Mouse (Mus musculus): ENCODE measurements around the gene Hoxb3. TPM values are rescaled to one million over a fixed set of nuclear protein-coding genes. Genes with fewer than 3 reads are reported as not detected.

Hoxb3 gene
- polyA plus RNA-seq, 1 experiment from 2014 or later, result 12.6 TPM

GRCm38 (mm10) chr11:96306183-96306907, 16.8 kb upstream of the Hoxb3 start:
- WGBS, result 7% methylated on average over 7 of the region's 7 CpGs
- peak overlapping the region; percentile 83 for H3K9ac ChIP-seq (replicated peaks)
- no peaks in the 10 kb centered on the region for H3K27me3 ChIP-seq (replicated peaks)
- H3K4me3 ChIP-seq (replicated peaks), result peak overlapping the region; percentile 60
- H3K9me3 ChIP-seq (replicated peaks), result no peaks in the 10 kb centered on the region
- peak overlapping the region; percentile 87 for H3K4me2 ChIP-seq
- H3K27ac ChIP-seq (replicated peaks), result peak overlapping the region; percentile 99
- peaks cover 91% of the 10 kb centered on the region for H3K4me1 ChIP-seq
- H3K36me3 ChIP-seq, result no peaks in the 10 kb centered on the region
- ATAC-seq (ENCODE audit: low FRiP score), result no peak

GRCm38 (mm10) chr11:96306908-96307269, 16.2 kb upstream of the Hoxb3 start:
- ATAC-seq (ENCODE audit: low FRiP score), result peak; percentile 45
- no peaks in the 10 kb centered on the region for H3K27me3 ChIP-seq (replicated peaks)
- H3K9me3 ChIP-seq (replicated peaks), result no peaks in the 10 kb centered on the region
- no peaks in the 10 kb centered on the region for H3K36me3 ChIP-seq
- WGBS, result 6% methylated on average over 13 of the region's 13 CpGs
- peak overlapping the region; percentile 87 for H3K4me2 ChIP-seq
- peaks cover 91% of the 10 kb centered on the region for H3K4me1 ChIP-seq
- H3K4me3 ChIP-seq (replicated peaks), result peak overlapping the region; percentile 60
- peak overlapping the region; percentile 99 for H3K27ac ChIP-seq (replicated peaks)
- peak overlapping the region; percentile 83 for H3K9ac ChIP-seq (replicated peaks)

- H3K27me3 ChIP-seq (replicated peaks), result no peaks in the 10 kb centered on the region
- no peaks in the 10 kb centered on the region for H3K36me3 ChIP-seq
- 2% methylated on average over 4 of the region's 4 CpGs for WGBS
- peak overlapping the region; percentile 60 for H3K4me3 ChIP-seq (replicated peaks)
- peak overlapping the region; percentile 83 for H3K9ac ChIP-seq (replicated peaks)
- no peaks in the 10 kb centered on the region for H3K9me3 ChIP-seq (replicated peaks)
- peak overlapping the region; percentile 87 for H3K4me2 ChIP-seq
- H3K27ac ChIP-seq (replicated peaks), result peak overlapping the region; percentile 99
- no peak for ATAC-seq (ENCODE audit: low FRiP score)
- peaks cover 95% of the 10 kb centered on the region for H3K4me1 ChIP-seq
Observed at GRCm38 (mm10) chr11:96308763-96309162, 14.4 kb upstream of the Hoxb3 start.

- Histone ChIP-seq H3K4me2 (peak overlapping the region; percentile 87), H3K9me3 (replicated peaks) (no peaks in the 10 kb centered on the region), H3K4me1 (peaks cover 97% of the 10 kb centered on the region), H3K36me3 (no peaks in the 10 kb centered on the region), H3K4me3 (replicated peaks) (peak overlapping the region; percentile 60), H3K27ac (replicated peaks) (peak overlapping the region; percentile 99), H3K27me3 (replicated peaks) (no peaks in the 10 kb centered on the region), H3K9ac (replicated peaks) (peak overlapping the region; percentile 83)
- WGBS, result 2% methylated on average over 4 of the region's 4 CpGs
- no peak for ATAC-seq (ENCODE audit: low FRiP score)
Observed at GRCm38 (mm10) chr11:96309288-96309687, 13.8 kb upstream of the Hoxb3 start.

- H3K9ac ChIP-seq (replicated peaks), result peak overlapping the region; percentile 83
- H3K4me1 ChIP-seq, result peaks cover 100% of the 10 kb centered on the region
- 5% methylated on average over 20 of the region's 20 CpGs for WGBS
- peak overlapping the region; percentile 87 for H3K4me2 ChIP-seq
- peak overlapping the region; percentile 60 for H3K4me3 ChIP-seq (replicated peaks)
- H3K36me3 ChIP-seq, result no peaks in the 10 kb centered on the region
- peak overlapping the region; percentile 99 for H3K27ac ChIP-seq (replicated peaks)
- H3K27me3 ChIP-seq (replicated peaks), result no peaks in the 10 kb centered on the region
- ATAC-seq (ENCODE audit: low FRiP score), result no peak
- H3K9me3 ChIP-seq (replicated peaks), result no peaks in the 10 kb centered on the region
Observed at GRCm38 (mm10) chr11:96310183-96310938, 12.8 kb upstream of the Hoxb3 start.

GRCm38 (mm10) chr11:96311097-96311496, 12.0 kb upstream of the Hoxb3 start:
- ATAC-seq (ENCODE audit: low FRiP score), result no peak
- Histone ChIP-seq H3K4me2 (peak overlapping the region; percentile 87), H3K9ac (replicated peaks) (peak overlapping the region; percentile 83), H3K27me3 (replicated peaks) (no peaks in the 10 kb centered on the region), H3K4me1 (peaks cover 100% of the 10 kb centered on the region), H3K4me3 (replicated peaks) (peak overlapping the region; percentile 60), H3K9me3 (replicated peaks) (no peaks in the 10 kb centered on the region), H3K36me3 (no peaks in the 10 kb centered on the region), H3K27ac (replicated peaks) (peak overlapping the region; percentile 99)
- WGBS, result 4% methylated on average over 6 of the region's 6 CpGs

GRCm38 (mm10) chr11:96311520-96312417, 11.4 kb upstream of the Hoxb3 start:
- Histone ChIP-seq H3K4me3 (replicated peaks) (peak overlapping the region; percentile 60), H3K27ac (replicated peaks) (peak overlapping the region; percentile 99), H3K36me3 (no peaks in the 10 kb centered on the region), H3K9me3 (replicated peaks) (no peaks in the 10 kb centered on the region), H3K9ac (replicated peaks) (peak overlapping the region; percentile 83), H3K4me1 (peaks cover 100% of the 10 kb centered on the region), H3K4me2 (peak overlapping the region; percentile 87), H3K27me3 (replicated peaks) (no peaks in the 10 kb centered on the region)
- 2% methylated on average over 30 of the region's 31 CpGs for WGBS
- peak; percentile 74; the same call in 1 of the 2 replicates for ATAC-seq (ENCODE audit: low FRiP score)

GRCm38 (mm10) chr11:96313134-96313533, 10.0 kb upstream of the Hoxb3 start:
- peak overlapping the region; percentile 83 for H3K9ac ChIP-seq (replicated peaks)
- H3K27ac ChIP-seq (replicated peaks), result peak overlapping the region; percentile 99
- no peaks in the 10 kb centered on the region for H3K36me3 ChIP-seq
- H3K4me3 ChIP-seq (replicated peaks), result peak overlapping the region; percentile 60
- H3K4me2 ChIP-seq, result peak overlapping the region; percentile 87
- 13% methylated on average over 2 of the region's 2 CpGs for WGBS
- no peak for ATAC-seq (ENCODE audit: low FRiP score)
- no peaks in the 10 kb centered on the region for H3K9me3 ChIP-seq (replicated peaks)
- peaks cover 96% of the 10 kb centered on the region for H3K4me1 ChIP-seq
- H3K27me3 ChIP-seq (replicated peaks), result no peaks in the 10 kb centered on the region

- no peaks in the 10 kb centered on the region for H3K27me3 ChIP-seq (replicated peaks)
- H3K9ac ChIP-seq (replicated peaks), result peak overlapping the region; percentile 83
- peak overlapping the region; percentile 99 for H3K27ac ChIP-seq (replicated peaks)
- H3K9me3 ChIP-seq (replicated peaks), result no peaks in the 10 kb centered on the region
- peak overlapping the region; percentile 87 for H3K4me2 ChIP-seq
- no peak for ATAC-seq (ENCODE audit: low FRiP score)
- peak overlapping the region; percentile 60 for H3K4me3 ChIP-seq (replicated peaks)
- H3K36me3 ChIP-seq, result no peaks in the 10 kb centered on the region
- WGBS, result 3% methylated on average over 12 of the region's 12 CpGs
- peaks cover 92% of the 10 kb centered on the region for H3K4me1 ChIP-seq
Observed at GRCm38 (mm10) chr11:96313806-96314428, 9.2 kb upstream of the Hoxb3 start.

GRCm38 (mm10) chr11:96314671-96315343, 8.3 kb upstream of the Hoxb3 start:
- Histone ChIP-seq H3K36me3 (no peaks in the 10 kb centered on the region), H3K27me3 (replicated peaks) (no peaks in the 10 kb centered on the region), H3K4me3 (replicated peaks) (peak overlapping the region; percentile 60), H3K4me2 (peak overlapping the region; percentile 87), H3K27ac (replicated peaks) (peak overlapping the region; percentile 99), H3K4me1 (peaks cover 88% of the 10 kb centered on the region), H3K9ac (replicated peaks) (peak overlapping the region; percentile 83), H3K9me3 (replicated peaks) (no peaks in the 10 kb centered on the region)
- ATAC-seq (ENCODE audit: low FRiP score), result no peak
- 2% methylated on average over 34 of the region's 34 CpGs for WGBS
